Mouse (Mus musculus) Patski (cell line): ENCODE measurements around the gene Dll3. TPM values are rescaled to one million over a fixed set of nuclear protein-coding genes. Genes with fewer than 3 reads are reported as not detected.
A peak's percentile ranks its signal among the peaks of the same experiment; 100 is the strongest.
"Not testable (repeated sequence)": the region's sequence is repeated elsewhere in the genome, so short reads cannot be mapped to it uniquely, and the experiment has no call there.

Experiments
- ATAC-seq: fragments of 100-300 bp; one replicate; pipeline ENCODE4 v1.8.0; 2021
- CTCF ChIA-PET: fragments of 350-600 bp; sonication (Branson Sonifier 250); formaldehyde crosslinking; loops from one replicate; lab custom pipeline; 2022; ENCODE audit warnings: inconsistent platforms; lab: Charles Lee
- POLR2A ChIA-PET: fragments of 350-600 bp; sonication (Branson Sonifier 250); formaldehyde crosslinking; loops from one replicate; lab custom pipeline; 2022; ENCODE audit warnings: antibody characterized with exemption, inconsistent platforms; lab: Charles Lee
- DNase-seq: peaks from one replicate; pipeline ENCODE4 v3.0.0-alpha.2; 2011; ENCODE audit warnings: low read depth, low spot score
- H3K27me3 ChIP-seq: fragments of 371-371 bp; one replicate; pipeline ENCODE4 v1.5.1; 2021
- CTCF ChIP-seq: fragments of 100-300 bp; IDR thresholded peaks from one replicate; pipeline ENCODE4 v1.5.1; 2021
- in situ Hi-C: fragments of 300-500 bp; cut with MboI; formaldehyde crosslinking; loops from 3 replicates; pipeline ENCODE4 v1.11.1; 2018; ENCODE audit warnings: low pct_unique_long_range_greater_than_20kb, mixed read lengths
- polyA plus RNA-seq: library from polyadenylated mRNA; unstranded; gene quantifications from one replicate; pipeline ENCODE4 v1.2.3, GENCODE M21; 2021

Gene Dll3
- polyA plus RNA-seq, 1 experiment from 2014 or later: 0.35 TPM

GRCm38 (mm10) chr7:28255476-28255875, 46.6 kb downstream of the Dll3 start:
- DNase-seq (no peak), ATAC-seq (no peak)
- POLR2A ChIA-PET: no interaction called here
- peak; percentile 50 for TF ChIP-seq CTCF
- in situ Hi-C loops: no loop called here
- no peaks in the 10 kb centered on the region for H3K27me3 ChIP-seq
- CTCF ChIA-PET: no interaction called here

DNA sequence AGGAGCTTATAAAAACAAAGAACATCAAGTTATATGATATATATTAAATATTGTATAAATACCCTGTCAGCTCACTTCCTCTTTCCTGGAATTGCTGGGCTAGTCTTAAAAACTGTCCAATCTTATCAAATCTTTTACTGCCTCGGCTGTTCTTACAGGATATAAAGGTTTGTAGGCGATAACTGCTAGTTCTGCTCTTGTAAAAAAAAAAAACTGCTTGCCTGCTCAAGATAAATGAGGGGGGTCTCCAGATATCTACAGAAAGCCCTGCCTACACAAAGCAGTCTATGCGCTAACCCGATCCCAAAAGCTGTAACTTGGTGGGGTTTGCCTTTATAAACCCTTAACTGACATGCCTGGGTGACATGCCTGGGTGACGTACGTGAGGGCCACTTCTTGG, 47.4 kb downstream of the Dll3 start:
- ATAC-seq (no peak), DNase-seq (no peak)
- H3K27me3 ChIP-seq: no peaks in the 10 kb centered on the region
- no peak for TF ChIP-seq CTCF
- ChIA-PET CTCF (no interaction called here), POLR2A (no interaction called here)
- in situ Hi-C loops: no loop called here

GRCm38 (mm10) chr7:28251976-28252375, 50.1 kb downstream of the Dll3 start:
- H3K27me3 ChIP-seq: no peaks in the 10 kb centered on the region
- in situ Hi-C loops: no loop called here
- ATAC-seq (no peak), DNase-seq (no peak)
- ChIA-PET POLR2A (no interaction called here), CTCF (no interaction called here)
- TF ChIP-seq CTCF: no peak

DNA sequence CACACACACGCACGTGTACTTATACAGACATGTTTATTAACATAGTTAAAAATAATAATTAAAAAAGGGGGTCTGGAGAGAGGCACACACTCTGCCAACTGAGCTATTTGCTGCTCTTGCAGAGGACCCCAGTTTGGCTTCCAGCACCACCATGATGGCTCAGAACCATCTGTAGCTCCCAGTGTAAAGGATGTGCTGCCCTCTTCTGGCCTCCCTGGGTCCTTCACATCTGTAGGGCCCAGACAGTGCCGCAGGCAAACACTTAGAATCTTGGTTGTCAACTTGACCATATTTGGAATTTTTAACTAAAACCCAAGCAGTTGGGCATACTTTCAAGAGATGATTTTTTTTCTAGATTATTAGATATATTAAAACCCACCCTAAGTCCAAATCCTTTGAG, 53.1 kb downstream of the Dll3 start:
- ATAC-seq: no peak
- H3K27me3 ChIP-seq: no peaks in the 10 kb centered on the region
- CTCF ChIA-PET: interaction anchor here (1.2 kb wide), 1 partner anchor 9 kb away, joined by 3 read pairs; no protein-coding TSS in a partner anchor
- POLR2A ChIA-PET: no interaction called here
- DNase-seq: no peak
- TF ChIP-seq CTCF: no peak
- in situ Hi-C loops: no loop called here

DNA sequence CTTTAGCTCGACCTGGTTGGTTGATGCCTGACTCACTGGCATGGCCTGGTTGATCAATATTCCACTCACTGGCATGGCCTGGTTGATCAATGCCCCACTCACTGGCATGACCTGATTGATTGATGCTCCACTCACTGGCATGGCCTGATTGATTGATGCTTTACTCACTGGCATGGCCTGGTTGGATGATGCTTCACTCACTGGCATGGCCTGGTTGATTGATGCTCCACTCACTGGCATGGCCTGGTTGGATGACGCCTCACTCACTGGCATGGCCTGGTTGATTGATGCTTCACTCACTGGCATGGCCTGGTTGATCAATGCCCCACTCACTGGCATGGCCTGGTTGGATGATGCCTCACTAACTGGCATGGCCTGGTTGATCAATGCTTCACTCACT, 58.1 kb downstream of the Dll3 start:
- DNase-seq, in situ Hi-C loops, ATAC-seq, CTCF ChIA-PET, H3K27me3 ChIP-seq, POLR2A ChIA-PET: not testable (repeated sequence)

Other genes starting within 250 kb of the Dll3 start
- gene Fcgbp, start 231.0 kb downstream of the Dll3 start, polyA plus RNA-seq: 1.6 TPM
- gene 9530053A07Rik, start 172.8 kb downstream of the Dll3 start, polyA plus RNA-seq: 0.77 TPM
- 134 TPM for gene Fbl, start 132.5 kb downstream of the Dll3 start, polyA plus RNA-seq
- 26.5 TPM for gene Dyrk1b, start 122.8 kb downstream of the Dll3 start, polyA plus RNA-seq
- 25.4 TPM for gene Eid2, start 34.4 kb downstream of the Dll3 start, polyA plus RNA-seq
- 11.7 TPM for gene Eid2b, start 24.5 kb downstream of the Dll3 start, polyA plus RNA-seq
- not detected for gene Selenov, start 11.1 kb downstream of the Dll3 start, polyA plus RNA-seq
- gene Timm50, start 9.8 kb upstream of the Dll3 start, polyA plus RNA-seq: 61.7 TPM
- 127 TPM for gene Supt5, start 36.5 kb upstream of the Dll3 start, polyA plus RNA-seq
- gene Rps16, start 48.4 kb upstream of the Dll3 start, polyA plus RNA-seq: 713 TPM
- gene Plekhg2, start 70.4 kb upstream of the Dll3 start, polyA plus RNA-seq: 45.3 TPM
- 90.4 TPM for gene Zfp36, start 78.0 kb upstream of the Dll3 start, polyA plus RNA-seq
- gene Med29, start 90.5 kb upstream of the Dll3 start, polyA plus RNA-seq: 32.4 TPM
- gene Paf1, start 90.7 kb upstream of the Dll3 start, polyA plus RNA-seq: 104 TPM
- gene Gmfg, start 135.2 kb upstream of the Dll3 start, polyA plus RNA-seq: 0.58 TPM
- 2.6 TPM for gene Lrfn1, start 149.7 kb upstream of the Dll3 start, polyA plus RNA-seq
- gene Ifnl2, start 208.2 kb upstream of the Dll3 start, polyA plus RNA-seq: not detected
- not detected for gene Ifnl3, start 220.6 kb upstream of the Dll3 start, polyA plus RNA-seq
- not detected for gene Sycn, start 238.6 kb upstream of the Dll3 start, polyA plus RNA-seq
- gene Nccrp1, start 245.0 kb upstream of the Dll3 start, polyA plus RNA-seq: not detected